Mouse (Mus musculus) heart, embryonic 13.5 days (tissue): ENCODE measurements at regions not wholly inside any gene's neighbourhood (a gene's known extent, or its start where the extent isn't known, plus 50 kb on each side); places are given as distances from the start of the nearest gene placed in this dataset.

Source experiments
- ATAC-seq: fragments of 200-750 bp; cut with Nextera tagmentation; 2 replicates; pipeline ENCODE4 v1.8.0; 2017; ENCODE audit warnings: moderate TSS enrichment; ENCODE audit not compliant: insufficient number of reproducible peaks, low FRiP score, low TSS enrichment; ENCODE audit errors: extremely low read depth
- H3K27ac ChIP-seq: fragments of 300-500 bp; sonication (generic); replicated peaks from 2 replicates; pipeline ENCODE4 v1.5.1; 2015; ENCODE audit warnings: moderate library complexity, mild to moderate bottlenecking, inconsistent platforms
- H3K27me3 ChIP-seq: fragments of 300-500 bp; sonication (generic); replicated peaks from 2 replicates; pipeline ENCODE4 v1.6.1; 2015; ENCODE audit warnings: mild to moderate bottlenecking, inconsistent platforms
- H3K36me3 ChIP-seq: fragments of 300-500 bp; sonication (generic); 2 replicates; pipeline ENCODE4 v1.6.1; 2015; ENCODE audit warnings: mild to moderate bottlenecking, inconsistent platforms
- H3K4me1 ChIP-seq: fragments of 300-500 bp; sonication (generic); 2 replicates; pipeline ENCODE4 v1.6.1; 2015; ENCODE audit warnings: inconsistent platforms
- H3K4me2 ChIP-seq: fragments of 300-500 bp; sonication (generic); 2 replicates; pipeline ENCODE4 v1.6.1; 2015; ENCODE audit warnings: inconsistent platforms, mild to moderate bottlenecking, moderate library complexity
- H3K4me3 ChIP-seq: fragments of 300-500 bp; sonication (generic); 2 replicates; pipeline ENCODE4 v1.5.1; 2015; ENCODE audit warnings: moderate library complexity, mild to moderate bottlenecking, inconsistent platforms
- H3K9ac ChIP-seq: fragments of 300-500 bp; sonication (generic); 2 replicates; pipeline ENCODE4 v1.6.1; 2015; ENCODE audit warnings: inconsistent platforms, mild to moderate bottlenecking, moderate library complexity
- H3K9me3 ChIP-seq: fragments of 300-500 bp; sonication (generic); 2 replicates; pipeline ENCODE4 v1.6.1; 2016; ENCODE audit warnings: inconsistent platforms
- WGBS: fragments of 180-500 bp; shearing (Covaris S2); methylation state at CpG from one replicate; pipeline ENCODE4 v1.1.7; 2015; ENCODE audit warnings: mixed read lengths; 5-methylcytosine and 5-hydroxymethylcytosine counted together

GRCm38 (mm10) chr4:124228537-124228936 lies 310.7 kb upstream of the 4930535I16Rik start:
- H3K4me2 ChIP-seq, result no peak overlapping the region
- H3K9me3 ChIP-seq, result no peaks in the 10 kb centered on the region
- H3K9ac ChIP-seq, result no peak overlapping the region
- no peak overlapping the region for H3K27ac ChIP-seq
- no peaks in the 10 kb centered on the region for H3K4me1 ChIP-seq
- no peaks in the 10 kb centered on the region for H3K36me3 ChIP-seq
- 12% methylated on average over 17 of the region's 17 CpGs for WGBS
- peaks cover 40% of the 10 kb centered on the region for H3K27me3 ChIP-seq
- no peak for ATAC-seq
- no peak overlapping the region for H3K4me3 ChIP-seq

GRCm38 (mm10) chr4:124223646-124224500 lies 306.1 kb upstream of the 4930535I16Rik start:
- Histone ChIP-seq H3K4me1 (no peaks in the 10 kb centered on the region), H3K9me3 (no peaks in the 10 kb centered on the region), H3K27ac (no peak overlapping the region), H3K4me3 (no peak overlapping the region), H3K4me2 (no peak overlapping the region), H3K27me3 (peaks cover 47% of the 10 kb centered on the region), H3K9ac (no peak overlapping the region), H3K36me3 (no peaks in the 10 kb centered on the region)
- ATAC-seq, result no peak
- WGBS, result 73% methylated on average over 15 of the region's 15 CpGs

DNA sequence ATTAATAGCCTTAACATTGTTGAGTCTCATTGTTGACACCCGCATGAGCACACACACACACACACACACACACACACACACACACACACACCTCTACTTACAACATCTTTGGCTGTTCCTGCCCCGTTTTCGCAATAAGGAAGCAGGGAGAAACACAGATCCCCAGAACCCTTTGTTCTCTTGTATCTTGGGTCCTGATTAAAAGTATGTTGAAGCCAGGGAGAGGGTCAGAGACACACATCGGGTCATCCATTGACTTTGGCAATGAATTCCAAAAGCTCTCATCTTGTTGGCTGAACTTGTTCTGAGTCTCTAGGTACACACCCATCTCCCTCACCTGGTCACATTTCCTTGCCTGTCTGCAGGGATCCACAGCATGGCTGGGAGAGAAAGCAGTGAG lies 303.9 kb upstream of the 4930535I16Rik start:
- H3K4me3 ChIP-seq, result no peak overlapping the region
- H3K36me3 ChIP-seq, result no peaks in the 10 kb centered on the region
- H3K9me3 ChIP-seq, result no peaks in the 10 kb centered on the region
- ATAC-seq, result no peak
- H3K4me2 ChIP-seq, result no peak overlapping the region
- peaks cover 8% of the 10 kb centered on the region for H3K4me1 ChIP-seq
- WGBS, result 80% methylated on average over 4 of the region's 4 CpGs
- H3K27me3 ChIP-seq, result peaks cover 34% of the 10 kb centered on the region
- no peak overlapping the region for H3K27ac ChIP-seq
- H3K9ac ChIP-seq, result no peak overlapping the region

GRCm38 (mm10) chr4:124217206-124217605 lies 299.4 kb upstream of the 4930535I16Rik start:
- Histone ChIP-seq H3K27me3 (peaks cover 11% of the 10 kb centered on the region), H3K9me3 (no peaks in the 10 kb centered on the region), H3K9ac (no peak overlapping the region), H3K4me3 (no peak overlapping the region), H3K4me2 (0 out of 2 replicates have a peak overlapping the region, but pooled peaks have one; percentile 3), H3K27ac (peak overlapping the region; percentile 43), H3K4me1 (peaks cover 8% of the 10 kb centered on the region), H3K36me3 (no peaks in the 10 kb centered on the region)
- 38% methylated on average over 10 of the region's 10 CpGs for WGBS
- no peak for ATAC-seq

DNA sequence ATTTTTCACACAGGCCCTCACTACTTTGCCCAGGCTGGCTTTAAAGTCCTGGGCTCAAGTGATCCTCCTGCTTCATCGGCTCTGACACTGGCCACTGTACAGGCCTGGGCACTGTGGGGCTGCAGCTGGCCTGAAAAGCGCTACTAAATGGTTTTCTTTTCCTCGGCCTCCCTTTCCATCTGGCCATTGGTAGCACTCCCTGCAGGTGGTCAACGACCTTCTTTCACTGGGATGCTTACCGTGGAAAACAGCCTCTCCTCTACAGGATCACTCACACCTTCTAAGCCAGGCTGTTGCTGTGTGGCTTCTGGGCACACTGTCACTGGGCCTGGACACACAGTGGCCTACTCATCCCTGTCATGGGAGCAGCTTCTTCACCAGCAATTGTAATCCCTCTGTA lies 298.5 kb upstream of the 4930535I16Rik start:
- H3K27me3 ChIP-seq, result peaks cover 9% of the 10 kb centered on the region; the same call in 1 of the 2 replicates
- H3K4me3 ChIP-seq, result no peak overlapping the region
- 50% methylated on average over 5 of the region's 5 CpGs for WGBS
- H3K9me3 ChIP-seq, result no peaks in the 10 kb centered on the region
- no peak for ATAC-seq
- H3K4me2 ChIP-seq, result no peak overlapping the region
- H3K9ac ChIP-seq, result no peak overlapping the region
- peaks cover 8% of the 10 kb centered on the region for H3K4me1 ChIP-seq
- H3K27ac ChIP-seq, result no peak overlapping the region
- no peaks in the 10 kb centered on the region for H3K36me3 ChIP-seq

- no peaks in the 10 kb centered on the region for H3K36me3 ChIP-seq
- no peaks in the 10 kb centered on the region for H3K9me3 ChIP-seq
- no peak overlapping the region for H3K27ac ChIP-seq
- H3K9ac ChIP-seq, result no peak overlapping the region
- ATAC-seq, result no peak
- no peak overlapping the region for H3K4me3 ChIP-seq
- 68% methylated on average over 7 of the region's 7 CpGs for WGBS
- no peak overlapping the region for H3K4me2 ChIP-seq
- peaks cover 8% of the 10 kb centered on the region for H3K4me1 ChIP-seq
- no peaks in the 10 kb centered on the region; the same call in 1 of the 2 replicates for H3K27me3 ChIP-seq
These were observed 297.3 kb upstream of the 4930535I16Rik start for GRCm38 (mm10) chr4:124215077-124215476.

DNA sequence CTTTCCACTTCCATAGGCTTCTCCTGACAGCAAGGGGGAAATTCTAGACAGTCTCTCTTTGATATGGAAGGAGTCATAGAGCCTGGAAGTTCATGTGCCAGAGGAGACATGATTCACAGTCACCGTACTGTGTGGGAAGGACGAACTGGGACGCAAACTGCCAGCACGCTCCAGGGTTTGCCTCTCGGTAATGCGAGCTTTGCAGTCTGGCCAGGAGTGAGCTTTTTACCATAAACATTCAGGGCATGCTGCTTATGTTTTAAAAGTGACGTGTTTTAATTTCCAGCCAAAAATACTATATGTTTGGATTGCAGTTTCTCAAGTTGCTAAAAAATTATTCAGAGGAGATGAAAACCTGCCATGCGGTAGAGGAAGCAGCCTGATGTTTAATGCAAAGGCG lies 292.3 kb upstream of the 4930535I16Rik start:
- H3K27ac ChIP-seq, result no peak overlapping the region
- no peaks in the 10 kb centered on the region for H3K9me3 ChIP-seq
- H3K4me2 ChIP-seq, result no peak overlapping the region
- no peaks in the 10 kb centered on the region for H3K4me1 ChIP-seq
- no peak overlapping the region for H3K9ac ChIP-seq
- no peak for ATAC-seq
- H3K36me3 ChIP-seq, result no peaks in the 10 kb centered on the region
- no peak overlapping the region for H3K4me3 ChIP-seq
- no peaks in the 10 kb centered on the region; the same call in 1 of the 2 replicates for H3K27me3 ChIP-seq
- WGBS, result 80% methylated on average over 9 of the region's 9 CpGs

DNA sequence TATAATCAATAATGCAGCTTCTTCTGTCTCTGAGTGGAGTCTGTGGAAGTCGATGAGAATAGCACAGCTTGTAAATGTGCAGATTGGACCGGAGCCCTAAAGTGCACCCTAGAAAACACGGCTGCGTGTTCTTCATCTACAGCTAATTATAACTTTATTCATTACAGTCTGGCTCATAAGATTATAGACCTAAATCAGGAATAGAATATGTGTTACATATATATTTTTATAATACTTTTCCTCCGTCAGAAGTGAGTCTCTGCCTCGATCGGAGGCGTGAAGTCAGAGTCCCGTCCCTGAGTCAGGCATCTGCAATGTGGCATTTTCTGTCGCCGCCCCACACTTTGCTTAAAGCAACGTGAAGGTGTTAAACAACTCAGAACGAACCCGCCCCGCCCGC lies 288.7 kb upstream of the 4930535I16Rik start:
- H3K36me3 ChIP-seq, result no peaks in the 10 kb centered on the region
- H3K4me2 ChIP-seq, result no peak overlapping the region
- no peak overlapping the region for H3K9ac ChIP-seq
- no peaks in the 10 kb centered on the region for H3K9me3 ChIP-seq
- 81% methylated on average over 16 of the region's 16 CpGs for WGBS
- H3K27me3 ChIP-seq, result peaks cover 6% of the 10 kb centered on the region; the same call in 1 of the 2 replicates
- H3K4me3 ChIP-seq, result no peak overlapping the region
- no peak for ATAC-seq
- no peak overlapping the region for H3K27ac ChIP-seq
- no peaks in the 10 kb centered on the region for H3K4me1 ChIP-seq

DNA sequence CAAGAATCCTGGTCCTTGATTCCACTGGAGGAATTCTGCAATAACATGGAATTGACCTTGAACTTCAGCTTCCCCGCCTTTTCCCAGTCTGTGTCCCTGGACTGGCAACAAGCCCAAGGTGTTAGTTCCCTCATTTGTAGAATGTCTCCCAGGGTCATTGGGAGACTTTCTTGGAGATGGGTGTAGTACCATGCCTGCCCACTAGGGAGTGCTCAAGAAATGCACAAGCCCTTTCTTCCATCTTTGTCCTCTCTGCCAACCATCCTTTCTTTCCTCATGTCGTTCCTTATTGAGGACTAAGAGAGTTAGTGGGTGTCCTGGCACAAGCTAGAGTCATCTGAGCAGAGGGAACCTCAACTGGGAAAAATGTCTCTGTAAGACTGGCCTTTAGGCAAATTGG lies 285.9 kb upstream of the 4930535I16Rik start:
- H3K27ac ChIP-seq, result no peak overlapping the region

DNA sequence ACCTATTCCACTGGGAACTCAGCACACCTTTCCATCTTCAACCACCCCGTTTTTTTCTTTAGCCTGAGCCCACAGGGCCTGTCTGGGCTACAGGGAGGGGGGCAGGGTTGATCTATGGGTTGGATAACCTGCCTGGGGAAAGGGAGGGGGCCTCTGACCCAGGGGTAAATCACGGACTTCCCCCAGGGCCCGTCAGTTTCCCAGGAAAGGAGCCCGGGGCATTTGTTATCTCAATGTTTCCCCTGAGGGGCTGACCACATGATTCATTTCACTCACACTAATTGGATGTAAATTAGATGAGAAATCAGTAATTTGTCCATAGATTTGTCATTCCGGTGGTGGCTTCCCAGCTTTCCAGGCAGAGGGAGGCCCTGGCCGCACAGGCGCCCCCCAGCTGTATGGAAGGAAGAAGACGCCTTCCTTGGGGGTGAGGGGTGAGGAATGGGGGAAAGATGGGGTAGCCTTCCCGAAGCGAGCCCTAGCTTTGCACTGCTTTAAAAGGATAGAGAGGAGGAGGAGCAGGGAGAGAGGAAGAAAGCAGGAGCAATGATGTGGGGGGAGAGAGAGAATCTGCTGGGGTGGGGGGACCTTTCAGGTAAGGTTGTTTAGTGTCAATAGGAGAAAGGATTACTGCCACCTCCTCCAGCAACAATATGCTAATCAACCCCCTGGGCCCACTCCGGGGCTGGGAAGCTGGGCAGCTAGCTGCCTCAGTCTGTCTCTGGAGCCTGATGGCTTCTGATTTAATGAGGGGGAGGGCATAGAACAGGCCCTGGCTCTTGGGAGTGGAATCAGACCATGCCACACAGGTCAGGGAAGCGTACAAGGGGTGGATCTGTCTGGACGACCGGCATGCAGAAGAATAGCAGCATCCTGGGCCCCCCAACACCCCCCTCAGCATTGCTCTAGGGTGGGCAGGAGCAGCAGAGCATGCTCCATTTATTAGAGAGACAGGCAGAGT lies 282.3 kb upstream of the 4930535I16Rik start:
- peaks cover 65% of the 10 kb centered on the region for H3K27me3 ChIP-seq
- ATAC-seq, result no peak
- H3K9me3 ChIP-seq, result no peaks in the 10 kb centered on the region
- no peaks in the 10 kb centered on the region for H3K4me1 ChIP-seq
- H3K36me3 ChIP-seq, result no peaks in the 10 kb centered on the region
- H3K9ac ChIP-seq, result no peak overlapping the region
- 23% methylated on average over 14 of the region's 14 CpGs for WGBS
- no peak overlapping the region for H3K27ac ChIP-seq
- no peak overlapping the region for H3K4me3 ChIP-seq
- H3K4me2 ChIP-seq, result no peak overlapping the region

More for the DNA sequence above, 285.9 kb upstream of the 4930535I16Rik start:
- peaks cover 31% of the 10 kb centered on the region for H3K27me3 ChIP-seq
- no peak overlapping the region for H3K4me2 ChIP-seq
- no peak for ATAC-seq
- no peak overlapping the region for H3K9ac ChIP-seq
- no peak overlapping the region for H3K4me3 ChIP-seq
- H3K4me1 ChIP-seq, result no peaks in the 10 kb centered on the region
- no peaks in the 10 kb centered on the region for H3K36me3 ChIP-seq
- H3K9me3 ChIP-seq, result no peaks in the 10 kb centered on the region
- 63% methylated on average over 2 of the region's 2 CpGs for WGBS

DNA sequence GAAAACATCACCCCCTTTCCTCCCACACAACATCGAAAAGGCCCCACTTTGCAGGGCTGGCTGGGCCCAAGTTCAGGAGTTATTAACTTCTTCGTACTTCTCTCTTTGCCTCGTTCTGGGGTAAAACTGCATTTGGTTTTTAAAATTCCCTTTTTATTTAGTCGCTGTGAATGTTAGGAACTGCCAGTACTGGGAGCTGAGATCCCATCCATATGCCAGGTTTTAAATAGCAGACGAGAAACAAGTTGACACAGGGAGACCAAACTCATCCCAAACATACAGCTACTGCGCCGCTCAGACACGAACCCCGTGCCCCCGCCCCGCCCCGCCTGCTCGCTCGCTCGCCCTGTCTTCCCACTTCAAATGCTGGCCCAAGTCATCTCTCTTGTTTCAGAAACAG lies 281.0 kb upstream of the 4930535I16Rik start:
- peaks cover 73% of the 10 kb centered on the region for H3K27me3 ChIP-seq
- no peaks in the 10 kb centered on the region for H3K9me3 ChIP-seq
- H3K4me2 ChIP-seq, result no peak overlapping the region
- no peak overlapping the region for H3K9ac ChIP-seq
- no peak for ATAC-seq
- no peaks in the 10 kb centered on the region for H3K36me3 ChIP-seq
- H3K4me1 ChIP-seq, result no peaks in the 10 kb centered on the region
- no peak overlapping the region for H3K4me3 ChIP-seq
- no peak overlapping the region for H3K27ac ChIP-seq
- WGBS, result 42% methylated on average over 15 of the region's 15 CpGs
